Mouse (Mus musculus) kidney, adult 2 months (tissue): Measurements from ENCODE around the gene Ppp1r9a. TPM values are rescaled to one million over a fixed set of nuclear protein-coding genes. Genes with fewer than 3 reads are reported as not detected.

Source experiments
- DNase-seq: peaks from one replicate; pipeline ENCODE4 v3.0.0; 2021
- H3K27ac ChIP-seq: fragments of 200-500 bp; 2 replicates; pipeline ENCODE4 v1.5.1; 2012; ENCODE audit warnings: low read depth, low read length, control low read depth, inconsistent platforms; ENCODE audit not compliant: insufficient read depth
- H3K27me3 ChIP-seq: fragments of 200-500 bp; replicated peaks from 2 replicates; pipeline ENCODE4 v1.6.1; 2012; ENCODE audit warnings: mild to moderate bottlenecking, moderate library complexity, low read length, inconsistent platforms; ENCODE audit not compliant: control insufficient read depth, insufficient read depth
- H3K36me3 ChIP-seq: fragments of 200-500 bp; 2 replicates; pipeline ENCODE4 v1.6.1; 2012; ENCODE audit warnings: mild to moderate bottlenecking, moderate library complexity, low read length, inconsistent platforms; ENCODE audit not compliant: control insufficient read depth, insufficient read depth
- H3K4me1 ChIP-seq: fragments of 200-500 bp; 2 replicates; pipeline ENCODE4 v1.6.1; 2011; ENCODE audit warnings: low read length; ENCODE audit not compliant: control insufficient read depth, insufficient read depth
- H3K4me3 ChIP-seq: fragments of 200-500 bp; 2 replicates; pipeline ENCODE4 v1.5.1; 2011; ENCODE audit warnings: mild to moderate bottlenecking, low read depth, low read length, control low read depth; ENCODE audit not compliant: insufficient read depth
- CTCF ChIP-seq: fragments of 200-500 bp; conservative IDR thresholded peaks from 2 replicates; pipeline ENCODE4 v1.5.1; 2011; ENCODE audit warnings: low read depth, mild to moderate bottlenecking, control low read depth, low read length, moderate library complexity, mixed read lengths; ENCODE audit not compliant: insufficient read depth, insufficient read length
- POLR2A ChIP-seq: fragments of 200-500 bp; IDR thresholded peaks from one replicate; pipeline ENCODE4 v1.6.1; 2011; ENCODE audit warnings: low read depth, low read length, control low read depth
- WGBS: fragments of 180-500 bp; shearing (Covaris S2); methylation state at CpG from one replicate; pipeline ENCODE4 v1.1.7; 2018; 5-methylcytosine and 5-hydroxymethylcytosine counted together
- polyA plus RNA-seq: library from polyadenylated mRNA; depleted of rRNA; stranded (reverse); fragments of >200 nt; gene quantifications from 2 replicates; pipeline ENCODE4 v1.2.3, GENCODE M21; 2012

Ppp1r9a gene
- polyA plus RNA-seq, 1 experiment: 3.0 TPM

DNA sequence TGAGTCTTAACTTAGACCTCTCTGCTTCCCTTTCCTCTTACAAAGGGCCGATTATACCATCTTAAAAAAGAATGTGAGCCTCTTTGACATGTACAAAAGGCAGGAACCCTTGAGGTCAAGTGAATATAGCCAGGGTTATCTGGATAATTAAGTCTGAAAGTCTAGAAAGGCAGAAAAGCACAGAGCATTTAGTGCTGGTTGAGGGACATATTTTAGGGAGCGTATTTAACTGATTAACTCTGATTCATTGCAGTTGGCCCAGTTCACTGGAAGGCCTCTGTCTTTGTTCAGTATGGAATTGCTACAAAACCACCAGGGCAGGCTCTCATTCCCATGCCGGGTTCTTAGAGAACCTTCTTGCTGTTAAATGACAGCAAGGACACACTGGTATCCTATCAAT is 36.2 kb downstream of the Ppp1r9a start:
- 61% methylated on average over 3 of the region's 3 CpGs for WGBS
- no peak overlapping the region for H3K27ac ChIP-seq

DNA sequence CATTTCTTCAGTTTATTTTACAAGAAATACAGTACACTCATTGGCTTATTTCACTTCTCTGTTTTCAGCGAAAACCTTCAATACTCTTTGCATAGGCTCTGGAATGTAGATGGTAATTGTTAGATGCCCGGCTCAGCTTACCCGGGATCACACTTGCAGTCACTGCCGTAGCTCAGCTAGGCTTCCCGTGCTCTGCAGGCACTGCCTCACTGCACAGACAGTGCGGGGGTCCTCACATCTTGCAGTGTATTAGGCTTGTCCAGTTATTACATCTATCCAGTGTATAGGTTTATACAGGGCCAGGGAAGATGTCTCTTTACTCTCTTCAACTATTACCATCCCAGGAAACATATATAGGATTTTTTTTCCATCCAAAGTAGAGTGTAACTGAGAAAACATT is 37.4 kb downstream of the Ppp1r9a start:
- DNase-seq: no peak
- 56% methylated on average over 6 of the region's 6 CpGs for WGBS
- no peak for TF ChIP-seq CTCF
- TF ChIP-seq POLR2A: no peak
- H3K4me1 ChIP-seq: no peaks in the 10 kb centered on the region
- no peak overlapping the region for H3K4me3 ChIP-seq
- H3K36me3 ChIP-seq: no peaks in the 10 kb centered on the region
- no peak overlapping the region for H3K27ac ChIP-seq
- no peaks in the 10 kb centered on the region for H3K27me3 ChIP-seq

More for the DNA sequence above, 36.2 kb downstream of the Ppp1r9a start:
- TF ChIP-seq CTCF: no peak
- TF ChIP-seq POLR2A: no peak
- no peaks in the 10 kb centered on the region for H3K4me1 ChIP-seq
- DNase-seq: no peak
- no peaks in the 10 kb centered on the region for H3K27me3 ChIP-seq
- H3K36me3 ChIP-seq: no peaks in the 10 kb centered on the region
- no peak overlapping the region for H3K4me3 ChIP-seq

DNA sequence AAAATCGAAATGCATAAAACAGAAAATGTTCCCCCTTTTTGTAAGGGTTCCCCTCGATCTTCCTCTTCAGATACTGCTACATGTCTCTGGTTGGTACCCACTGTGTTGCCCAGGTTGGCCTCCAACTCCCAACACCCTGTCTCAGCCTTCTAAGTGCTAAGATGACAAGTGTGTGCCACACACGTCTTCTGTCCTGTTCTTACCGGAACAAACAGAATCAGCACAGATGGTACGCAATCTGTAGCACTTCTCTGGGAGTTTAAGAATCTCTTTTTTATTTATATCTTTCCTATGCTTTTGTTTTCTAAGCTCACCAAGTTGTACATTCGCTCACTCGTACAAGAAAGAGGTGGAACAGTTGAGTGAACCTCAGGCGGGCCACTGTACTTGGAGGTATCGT is 37.9 kb downstream of the Ppp1r9a start:
- Histone ChIP-seq H3K4me3 (no peak overlapping the region), H3K36me3 (no peaks in the 10 kb centered on the region), H3K27ac (no peak overlapping the region), H3K27me3 (no peaks in the 10 kb centered on the region), H3K4me1 (no peaks in the 10 kb centered on the region)
- no peak for DNase-seq
- 93% methylated on average over 9 of the region's 9 CpGs for WGBS
- TF ChIP-seq POLR2A (no peak), CTCF (no peak)

DNA sequence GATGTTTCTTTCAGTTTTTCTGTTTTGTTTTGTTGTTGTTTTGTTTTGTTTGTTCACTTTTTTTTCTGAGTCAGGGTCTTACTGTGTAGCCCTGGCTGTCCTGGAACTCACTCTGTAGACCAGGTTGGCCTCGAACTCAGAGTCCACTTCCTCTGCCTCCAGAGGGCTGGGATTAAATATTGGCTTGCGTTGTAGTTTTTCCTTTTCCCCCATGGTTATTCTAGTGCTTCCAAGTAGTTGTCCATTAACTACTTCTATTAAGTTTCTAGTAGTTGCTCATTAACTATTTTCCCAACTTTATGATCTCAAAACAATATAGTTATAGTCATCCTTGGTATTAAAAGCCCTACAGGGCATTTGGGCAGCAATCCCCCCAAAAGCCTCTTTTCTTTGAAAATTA is 41.1 kb downstream of the Ppp1r9a start:
- H3K4me3 ChIP-seq: no peak overlapping the region
- 26% methylated on average over 2 of the region's 2 CpGs for WGBS
- H3K27ac ChIP-seq: no peak overlapping the region
- H3K4me1 ChIP-seq: no peaks in the 10 kb centered on the region
- H3K27me3 ChIP-seq: no peaks in the 10 kb centered on the region
- no peaks in the 10 kb centered on the region for H3K36me3 ChIP-seq
- peak; percentile 30 for DNase-seq
- no peak for TF ChIP-seq POLR2A
- TF ChIP-seq CTCF: no peak

DNA sequence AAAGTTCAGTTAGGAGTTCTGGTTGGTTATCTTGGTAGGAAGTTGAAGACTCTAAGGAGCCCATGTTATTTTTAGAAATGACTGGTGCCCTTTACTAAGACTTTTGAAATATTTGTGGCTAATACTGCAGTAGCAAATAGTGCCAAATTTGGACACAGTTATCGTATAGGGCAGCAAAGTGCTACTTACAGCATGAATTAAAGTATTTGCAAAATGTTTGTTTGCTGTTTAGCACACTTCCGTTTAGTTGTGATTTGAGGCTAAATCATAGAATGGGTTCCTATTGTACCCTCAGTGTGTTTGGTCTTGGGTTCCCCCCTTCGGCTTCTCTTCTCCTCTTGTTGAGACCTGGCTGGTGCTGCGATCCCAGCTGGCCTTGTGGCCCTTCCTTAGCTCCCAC is 45.3 kb downstream of the Ppp1r9a start:
- TF ChIP-seq POLR2A (no peak), CTCF (no peak)
- no peak for DNase-seq
- H3K4me1 ChIP-seq: no peaks in the 10 kb centered on the region
- no peak overlapping the region for H3K4me3 ChIP-seq
- no peaks in the 10 kb centered on the region for H3K36me3 ChIP-seq
- 90% methylated on average over 4 of the region's 4 CpGs for WGBS
- H3K27me3 ChIP-seq: no peaks in the 10 kb centered on the region
- H3K27ac ChIP-seq: no peak overlapping the region

DNA sequence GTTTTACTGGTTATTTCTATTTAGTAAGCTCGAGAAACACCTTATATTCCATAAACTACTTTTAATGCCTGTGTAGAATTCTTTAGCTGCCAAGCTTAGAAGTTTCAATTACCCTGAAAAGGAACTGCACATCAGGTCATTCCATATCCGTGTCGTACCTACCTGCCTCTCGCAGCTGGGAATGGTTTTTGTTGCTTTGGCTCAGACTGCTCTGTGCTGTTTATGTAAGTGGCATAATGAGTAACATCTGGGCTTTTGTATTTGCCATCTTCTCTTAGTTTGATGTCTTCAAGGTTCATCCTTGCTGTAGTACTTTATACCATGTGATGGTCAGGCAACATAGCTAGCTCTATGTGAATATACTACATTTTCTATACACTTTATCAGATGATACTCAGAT is 47.0 kb downstream of the Ppp1r9a start:
- TF ChIP-seq POLR2A: no peak
- no peak for TF ChIP-seq CTCF
- H3K36me3 ChIP-seq: no peaks in the 10 kb centered on the region
- H3K27me3 ChIP-seq: no peaks in the 10 kb centered on the region
- DNase-seq: no peak
- no peak overlapping the region for H3K4me3 ChIP-seq
- no peak overlapping the region for H3K27ac ChIP-seq
- WGBS: 91% methylated on average over 4 of the region's 4 CpGs
- no peaks in the 10 kb centered on the region; the same call in 1 of the 2 replicates for H3K4me1 ChIP-seq

DNA sequence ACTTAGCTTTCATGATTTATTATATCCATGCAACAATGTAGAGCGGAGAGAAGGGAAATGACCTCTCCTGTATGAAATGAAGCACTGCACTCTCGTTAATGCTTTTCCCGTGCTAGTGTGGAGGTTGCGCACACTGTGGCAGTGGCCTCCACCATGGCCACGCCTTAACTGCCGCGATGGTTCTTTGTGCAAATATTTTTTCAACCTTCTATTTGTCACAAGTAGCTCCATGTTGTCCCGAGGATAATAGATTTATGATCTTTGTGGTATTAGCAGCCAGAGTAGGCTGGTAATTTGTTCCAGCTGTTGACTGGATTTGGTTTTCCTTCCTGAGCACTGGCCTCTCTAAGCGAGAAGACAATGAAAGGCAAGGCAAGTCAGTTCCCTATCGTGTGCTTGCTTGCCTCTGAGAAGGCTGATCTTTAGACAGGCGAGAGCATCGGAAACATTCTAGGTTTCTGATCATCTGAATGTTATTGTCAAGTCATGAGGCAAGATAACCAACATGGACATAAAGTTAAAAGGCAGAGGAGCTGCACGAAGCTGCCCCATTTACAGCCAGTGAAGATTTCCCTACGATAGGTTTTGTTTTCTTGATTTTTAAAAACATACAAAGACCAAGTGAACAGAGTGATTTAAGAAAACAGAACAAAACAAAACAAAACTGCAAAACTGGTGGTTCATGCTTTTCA is 50.5 kb downstream of the Ppp1r9a start:
- H3K27ac ChIP-seq: no peak overlapping the region
- TF ChIP-seq CTCF: no peak
- TF ChIP-seq POLR2A: no peak
- no peaks in the 10 kb centered on the region; the same call in 1 of the 2 replicates for H3K4me1 ChIP-seq
- H3K36me3 ChIP-seq: no peaks in the 10 kb centered on the region
- DNase-seq: no peak
- H3K4me3 ChIP-seq: no peak overlapping the region
- 50% methylated on average over 14 of the region's 14 CpGs for WGBS
- no peaks in the 10 kb centered on the region for H3K27me3 ChIP-seq
